Mouse (Mus musculus): Measurements from ENCODE around the gene Sec14l3.
"Not testable (repeated sequence)": the region's sequence is repeated elsewhere in the genome, so short reads cannot be mapped to it uniquely, and the experiment has no call there.

The Sec14l3 gene

GRCm38 (mm10) chr11:4099447-4099846, 34.8 kb downstream of the Sec14l3 start:
- no peak for DNase-seq (ENCODE audit: inconsistent age in 2 of 2, low spot score in 1 of 2)

DNA sequence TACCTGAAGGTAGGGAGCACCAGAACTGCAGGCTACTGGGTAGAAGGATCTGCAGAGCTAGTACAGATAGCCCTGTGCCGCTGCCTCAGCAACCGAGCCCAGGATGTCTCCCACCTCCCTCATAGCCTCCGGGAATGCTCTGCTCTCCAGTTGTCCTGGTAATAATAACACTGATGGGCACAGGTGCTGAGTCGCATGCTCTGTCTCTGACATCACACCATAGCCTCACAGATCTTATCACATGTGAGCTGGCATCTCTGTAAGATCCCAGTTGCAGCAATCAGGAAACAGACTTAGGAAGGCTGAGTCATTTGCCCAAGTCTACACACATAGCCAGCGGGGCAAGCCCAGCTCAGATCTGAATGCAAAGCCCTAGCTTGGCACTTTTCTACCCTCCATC, 37.2 kb downstream of the Sec14l3 start:
- DNase-seq (ENCODE audit: inconsistent age in 2 of 2, low spot score in 1 of 2) = peak; percentile 36 to 51

DNA sequence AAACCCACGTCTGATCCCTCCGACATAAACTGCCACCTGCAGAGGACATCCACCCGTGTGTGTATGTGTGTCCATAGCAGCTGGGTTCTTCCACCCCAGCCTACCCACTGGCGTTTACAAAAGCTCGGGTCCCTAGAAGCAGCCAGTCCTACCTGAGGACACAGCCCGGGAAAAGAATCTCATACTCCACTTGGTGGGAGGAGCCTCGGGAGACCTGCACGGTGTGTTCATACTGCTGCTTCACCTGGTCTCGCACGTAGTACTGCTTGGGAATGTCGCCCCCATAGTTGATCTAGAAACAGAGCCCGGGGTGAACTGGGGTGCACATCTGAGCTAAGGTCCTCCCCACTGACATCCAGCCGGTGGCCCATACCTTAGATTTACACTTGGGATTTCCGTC, 38.9 kb downstream of the Sec14l3 start:
- no peak for DNase-seq (ENCODE audit: inconsistent age in 2 of 2, low spot score in 1 of 2)

DNA sequence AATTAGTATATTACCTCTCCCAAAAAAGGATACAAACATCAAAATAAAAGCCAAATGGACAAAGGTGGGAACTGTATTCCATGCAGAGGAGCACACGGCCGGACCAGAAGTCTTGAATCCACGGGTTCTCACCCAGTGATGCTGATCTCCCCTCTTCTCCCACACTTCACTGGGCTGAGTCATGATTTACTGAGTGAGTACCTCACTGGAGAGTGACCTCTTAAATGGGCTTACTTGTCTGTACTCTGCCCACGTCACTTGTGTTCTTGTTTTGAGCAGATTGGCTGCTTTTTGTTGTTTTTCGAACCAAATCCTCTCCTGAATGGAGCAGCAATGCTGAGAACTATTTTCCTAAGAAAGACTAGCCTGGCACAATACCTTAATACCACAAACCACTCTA, 40.3 kb downstream of the Sec14l3 start:
- DNase-seq (ENCODE audit: inconsistent age in 2 of 2, low spot score in 1 of 2) = no peak

DNA sequence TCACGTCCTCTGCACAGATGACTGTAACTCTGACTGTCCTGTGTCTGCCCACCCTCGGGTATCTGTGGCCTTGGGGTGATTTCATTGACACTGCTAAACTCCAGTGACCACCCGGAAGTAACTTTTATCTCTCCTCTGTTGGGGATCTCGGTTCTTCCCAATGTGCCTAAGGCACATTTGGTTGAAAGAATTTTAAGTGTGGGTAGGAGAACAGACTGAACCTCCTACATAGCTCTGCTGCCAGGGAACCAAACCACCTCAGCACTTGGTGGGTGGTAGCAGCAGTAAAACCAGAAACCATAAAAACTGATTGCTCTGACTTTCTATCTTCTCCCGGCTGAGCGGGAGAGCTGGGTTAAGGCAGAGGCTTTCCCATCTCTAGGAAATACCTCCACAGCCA, 40.8 kb downstream of the Sec14l3 start:
- no peak for DNase-seq (ENCODE audit: inconsistent age in 2 of 2, low spot score in 1 of 2)

DNA sequence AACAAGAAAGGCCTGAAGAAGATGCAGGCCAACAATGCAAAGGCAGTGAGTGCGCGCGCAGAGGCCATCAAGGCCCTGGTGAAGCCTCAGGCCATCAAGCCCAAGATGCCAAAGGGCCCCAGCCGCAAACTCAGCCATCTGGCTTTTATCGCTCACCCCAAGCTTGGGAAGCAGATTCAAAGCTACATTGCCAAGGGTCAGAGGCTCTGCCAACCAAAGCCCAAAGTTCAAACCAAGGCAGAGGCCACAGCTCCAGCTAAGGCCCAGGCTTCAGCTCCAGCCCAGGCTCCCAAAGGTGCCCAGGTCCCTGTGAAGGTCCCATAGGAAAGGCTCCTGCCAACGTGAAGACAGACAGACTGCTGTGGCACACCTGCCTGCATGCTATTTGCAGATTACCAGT, 43.3 kb downstream of the Sec14l3 start:
- not testable (repeated sequence) for DNase-seq (ENCODE audit: inconsistent age in 2 of 2, low spot score in 1 of 2)

DNA sequence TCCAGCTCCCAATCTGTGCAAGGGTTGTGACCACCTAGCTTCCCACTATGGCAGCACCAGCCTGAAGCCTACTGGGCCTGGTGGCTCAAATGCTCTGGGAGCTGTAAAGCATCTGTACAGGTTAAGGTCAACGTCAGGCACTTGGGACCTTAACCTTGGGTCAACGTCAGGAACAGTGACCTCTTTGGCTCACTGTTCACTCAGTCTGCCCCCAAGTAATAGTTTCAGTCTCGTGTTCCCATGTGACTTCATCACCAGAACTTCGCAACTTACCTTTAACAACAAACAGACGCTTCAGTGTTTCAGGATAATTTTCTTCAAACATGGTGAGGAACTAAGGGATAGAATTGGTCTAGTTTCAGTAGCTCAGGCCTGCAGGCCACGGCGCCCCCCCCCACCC, 44.0 kb downstream of the Sec14l3 start:
- DNase-seq (ENCODE audit: inconsistent age in 2 of 2, low spot score in 1 of 2) = no peak

GRCm38 (mm10) chr11:4112033-4112432, 47.4 kb downstream of the Sec14l3 start:
- DNase-seq (ENCODE audit: inconsistent age in 2 of 2, low spot score in 1 of 2) = no peak

DNA sequence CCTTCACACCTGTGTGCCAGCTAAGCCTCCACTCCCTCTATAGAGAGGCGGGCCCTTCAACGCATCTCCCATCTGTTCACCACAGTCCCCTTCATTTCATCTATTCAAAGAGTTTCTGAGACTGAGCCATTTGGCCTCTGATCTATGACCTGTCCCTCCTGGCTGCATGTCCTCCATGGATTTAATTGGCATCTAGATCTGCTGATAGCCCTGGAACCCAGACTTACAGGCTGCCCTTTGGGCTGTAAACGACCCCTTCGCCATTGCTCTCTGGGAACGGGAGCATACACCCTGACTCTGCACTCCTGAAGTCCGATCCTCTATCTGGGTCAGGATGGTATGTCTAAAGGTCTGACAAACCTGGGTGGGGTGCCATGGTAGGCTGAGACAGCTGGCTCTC, 48.2 kb downstream of the Sec14l3 start:
- no peak for DNase-seq (ENCODE audit: inconsistent age in 2 of 2, low spot score in 1 of 2)

DNA sequence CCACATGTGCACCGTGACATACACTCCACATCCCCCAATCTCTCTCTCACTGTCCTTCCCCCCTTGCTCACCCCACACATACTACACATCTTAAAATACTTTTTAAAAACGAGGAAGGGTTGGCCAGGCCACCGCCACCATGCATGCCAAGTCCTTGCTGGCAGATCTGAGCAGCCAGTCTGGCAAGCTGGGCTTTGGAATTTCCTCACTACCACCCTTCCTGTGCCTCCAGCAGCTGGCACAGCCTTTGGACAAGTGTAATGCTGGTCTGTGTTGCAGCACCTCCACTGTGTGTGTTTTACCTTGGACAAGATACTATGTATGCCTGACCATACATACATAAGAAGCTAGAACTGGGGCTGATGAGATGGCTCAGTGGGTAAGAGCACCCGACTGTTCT, 48.9 kb downstream of the Sec14l3 start:
- no peak for DNase-seq (ENCODE audit: inconsistent age in 2 of 2, low spot score in 1 of 2)

GRCm38 (mm10) chr11:4113970-4114369, 49.3 kb downstream of the Sec14l3 start:
- DNase-seq (ENCODE audit: inconsistent age in 2 of 2, low spot score in 1 of 2) = no peak

DNA sequence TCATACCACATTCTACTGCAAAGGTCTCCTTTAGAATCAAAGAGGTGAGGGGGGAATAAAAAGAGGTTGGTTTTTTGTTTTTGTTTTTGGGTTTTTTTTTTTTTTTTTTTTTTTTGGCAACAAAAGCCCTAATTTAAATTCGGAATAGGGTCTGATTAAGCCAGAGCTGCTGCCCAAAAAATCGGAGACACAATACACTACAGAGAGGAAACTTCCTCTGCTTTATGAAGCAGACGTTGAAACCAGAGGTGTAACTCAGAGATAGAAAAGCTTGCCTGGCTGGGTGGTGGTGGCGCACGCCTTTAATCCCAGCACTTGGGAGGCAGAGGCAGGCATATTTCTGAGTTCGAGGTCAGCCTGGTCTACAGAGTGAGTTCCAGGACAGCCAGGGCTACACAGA, 49.9 kb downstream of the Sec14l3 start:
- not testable (repeated sequence) for DNase-seq (ENCODE audit: inconsistent age in 2 of 2, low spot score in 1 of 2)

DNA sequence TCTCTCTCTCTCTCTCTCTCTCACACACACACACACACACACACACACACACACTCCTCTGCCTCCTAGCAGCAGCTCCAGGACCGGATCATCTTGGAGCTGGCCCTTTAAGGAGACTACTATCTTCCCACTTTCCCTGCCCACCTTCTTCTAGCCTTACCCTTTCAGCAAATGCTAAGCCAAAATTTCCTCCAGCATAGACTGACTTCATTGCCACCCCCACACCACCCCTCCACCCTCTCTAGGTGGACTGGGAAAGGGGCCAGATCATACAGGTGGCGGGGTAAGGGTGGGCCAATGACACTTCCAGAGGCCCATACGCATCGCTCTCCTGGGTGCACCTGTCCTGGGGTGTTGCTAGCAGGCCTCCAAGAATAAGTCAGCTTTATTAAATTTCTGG, 50.8 kb downstream of the Sec14l3 start:
- DNase-seq (ENCODE audit: inconsistent age in 2 of 2, low spot score in 1 of 2) = no peak

DNA sequence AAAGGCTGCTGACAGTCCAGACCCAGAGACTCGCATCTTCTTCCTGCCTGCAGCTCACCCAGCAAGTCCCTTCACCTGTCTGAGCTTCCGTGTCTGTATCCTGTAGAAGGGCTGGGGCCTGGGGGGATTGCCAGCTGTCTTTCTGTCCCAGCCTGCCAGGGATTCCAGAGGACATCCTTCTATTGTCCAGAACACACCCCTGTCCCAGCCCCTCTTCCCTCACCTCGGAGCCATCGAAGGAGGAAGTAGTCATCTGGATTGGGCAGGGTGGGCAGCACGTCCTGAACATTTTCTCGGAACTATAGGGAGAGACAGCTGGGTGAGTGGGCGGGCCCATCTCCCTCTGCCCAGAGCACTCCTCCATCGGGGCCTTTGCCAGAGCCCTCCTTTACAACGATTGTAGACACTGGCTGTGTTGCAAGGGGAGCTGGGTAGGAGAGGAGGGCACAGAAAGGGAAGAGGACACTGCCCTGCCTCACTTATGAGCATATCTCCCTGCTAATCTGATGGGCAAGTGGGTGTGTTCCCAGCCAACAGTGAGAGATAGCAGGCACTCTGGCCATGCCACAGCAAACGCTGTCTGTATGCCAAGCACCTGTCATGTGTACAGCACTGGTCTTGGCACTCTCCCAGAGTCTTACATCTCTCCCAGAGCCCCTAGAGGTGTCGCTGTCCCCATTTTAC, 52.0 kb downstream of the Sec14l3 start:
- no peak for DNase-seq (ENCODE audit: inconsistent age in 2 of 2, low spot score in 1 of 2)

DNA sequence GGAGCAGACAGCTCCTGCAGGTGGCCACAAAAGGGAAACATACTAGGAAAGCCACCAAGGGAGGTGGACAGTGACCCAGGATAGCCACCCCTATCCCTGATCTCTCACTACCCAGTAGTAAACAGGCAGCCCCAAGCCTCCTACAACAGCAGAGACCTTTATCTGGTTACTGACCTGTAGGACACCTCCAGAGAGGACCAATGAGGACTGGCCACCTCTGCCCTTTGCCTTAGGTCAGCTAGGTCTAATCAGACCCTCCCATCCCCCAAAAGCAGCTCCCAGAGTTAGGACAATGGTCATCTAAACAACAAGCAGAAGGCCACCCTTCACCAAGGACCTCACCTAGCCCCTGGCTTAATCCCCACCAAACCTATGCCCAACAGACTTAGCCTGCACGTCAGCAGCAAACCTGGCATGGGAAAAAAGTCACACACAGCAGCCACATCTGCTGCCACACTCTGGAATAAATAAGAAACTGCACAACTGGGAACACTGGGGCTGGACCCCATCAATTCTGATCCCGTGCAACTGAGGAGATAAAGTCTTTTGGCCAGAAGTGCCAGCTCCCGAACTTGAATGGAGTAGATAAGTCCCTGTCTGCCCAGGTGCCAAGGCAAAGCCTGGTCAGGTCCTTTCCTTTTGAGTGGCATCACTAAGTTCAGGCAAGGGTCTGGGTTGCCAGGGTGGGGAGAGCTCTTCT, 52.9 kb downstream of the Sec14l3 start:
- peak in 1 of 2 experiments; percentile 42 for DNase-seq (ENCODE audit: inconsistent age in 2 of 2, low spot score in 1 of 2)

- DNase-seq (ENCODE audit: inconsistent age in 2 of 2, low spot score in 1 of 2) = peak; percentile 65 to 80
Observed at GRCm38 (mm10) chr11:4118081-4118921, 53.7 kb downstream of the Sec14l3 start.

DNA sequence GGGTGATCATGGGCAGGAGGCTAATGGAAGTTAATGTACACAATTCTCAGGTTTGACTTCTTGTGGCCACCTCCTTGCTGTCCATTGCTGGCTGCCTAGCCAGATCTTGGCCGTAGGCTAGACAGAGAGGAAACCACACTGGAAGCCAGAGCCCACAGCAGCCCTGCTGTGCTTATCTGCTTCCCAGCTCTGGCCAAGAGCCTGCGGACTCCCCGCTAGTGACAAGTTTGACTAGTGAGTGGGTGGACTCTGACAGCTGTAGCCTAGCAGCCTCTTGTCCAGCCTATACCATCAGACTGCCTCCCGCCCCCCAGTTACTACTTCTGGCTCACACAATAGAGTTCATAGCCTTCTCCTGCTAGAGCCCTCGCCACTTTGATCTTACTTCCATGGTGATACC, 55.0 kb downstream of the Sec14l3 start:
- DNase-seq (ENCODE audit: inconsistent age in 2 of 2, low spot score in 1 of 2) = no peak

GRCm38 (mm10) chr11:4121691-4122090, 57.0 kb downstream of the Sec14l3 start:
- DNase-seq (ENCODE audit: inconsistent age in 2 of 2, low spot score in 1 of 2) = no peak

- no peak for DNase-seq (ENCODE audit: inconsistent age in 2 of 2, low spot score in 1 of 2)
Observed at GRCm38 (mm10) chr11:4122226-4122625, 57.6 kb downstream of the Sec14l3 start.

DNA sequence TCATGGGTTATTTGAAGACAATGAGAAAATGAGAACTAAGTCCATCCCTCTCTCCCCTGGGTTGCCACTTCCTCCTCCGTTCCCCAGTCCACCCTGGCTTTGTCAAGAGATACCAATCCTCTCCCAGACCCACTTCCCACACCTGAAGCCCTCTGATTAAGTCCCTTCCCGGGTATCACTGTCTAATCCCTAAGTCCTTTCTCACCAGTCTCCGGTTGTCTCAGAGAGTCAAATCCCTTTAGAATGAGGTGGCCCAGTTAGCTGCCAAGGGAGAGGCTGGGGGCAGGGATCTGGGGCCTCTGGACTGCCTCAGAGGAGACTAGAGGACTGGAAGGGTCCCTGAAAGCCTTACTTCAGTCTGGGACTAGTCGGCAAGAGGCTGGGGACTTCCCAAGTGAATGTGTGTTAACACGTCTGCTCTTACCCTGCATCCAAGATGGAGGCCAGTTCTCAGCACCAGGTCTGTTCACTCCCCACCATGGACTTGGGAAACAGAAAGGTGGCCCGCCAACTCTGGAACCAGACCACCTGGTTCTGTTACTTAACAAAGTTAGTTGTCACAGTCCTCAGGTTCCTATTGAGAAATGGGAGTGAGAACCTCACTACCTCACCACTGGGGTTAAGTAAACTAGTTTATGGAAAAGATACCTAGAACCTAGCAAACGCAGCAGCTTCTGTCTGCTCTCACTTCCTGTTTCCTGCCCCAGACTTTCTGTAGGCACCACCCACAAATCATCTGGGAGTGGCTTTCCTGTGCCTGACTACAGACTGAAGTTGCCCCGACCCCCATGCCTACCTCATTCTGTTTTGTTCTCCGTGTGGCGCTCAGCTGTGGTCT, 58.3 kb downstream of the Sec14l3 start, which contains the start of gene Sec14l2:
TSS of gene Sec14l2 (minus strand) at position 674 of the 838 bp plus-strand sequence.
- no peak for DNase-seq (ENCODE audit: inconsistent age in 2 of 2, low spot score in 1 of 2)

- peak in 1 of 2 experiments; percentile 73 for DNase-seq (ENCODE audit: inconsistent age in 2 of 2, low spot score in 1 of 2)
Observed at GRCm38 (mm10) chr11:4123922-4124321, 59.3 kb downstream of the Sec14l3 start.
